Mouse (Mus musculus): ENCODE measurements around the gene Ubl3. TPM values are rescaled to one million over a fixed set of nuclear protein-coding genes. Genes with fewer than 3 reads are reported as not detected.

The Ubl3 gene
- 85.8 TPM for polyA plus RNA-seq (2014; fragmentation: Illumina TruSeq; extraction: RNeasy Lipid Tissue Mini Kit (QIAGEN cat#74804); ENCODE audit: low replicate concordance)

GRCm38 (mm10) chr5:148552187-148553071 lies at the start of gene Ubl3:
Ubl3 (minus strand) TSS chr5:148552789.

Other genes starting within 250 kb of the Ubl3 start
- gene Slc7a1, start 152.9 kb downstream of the Ubl3 start, polyA plus RNA-seq (2014; fragmentation: Illumina TruSeq; extraction: RNeasy Lipid Tissue Mini Kit (QIAGEN cat#74804); ENCODE audit: low replicate concordance): 7.7 TPM

Data from small intestine, adult 10 weeks (tissue).